9 mouse cellular contexts compared by ENCODE assay signal in the genomic region with DNA sequence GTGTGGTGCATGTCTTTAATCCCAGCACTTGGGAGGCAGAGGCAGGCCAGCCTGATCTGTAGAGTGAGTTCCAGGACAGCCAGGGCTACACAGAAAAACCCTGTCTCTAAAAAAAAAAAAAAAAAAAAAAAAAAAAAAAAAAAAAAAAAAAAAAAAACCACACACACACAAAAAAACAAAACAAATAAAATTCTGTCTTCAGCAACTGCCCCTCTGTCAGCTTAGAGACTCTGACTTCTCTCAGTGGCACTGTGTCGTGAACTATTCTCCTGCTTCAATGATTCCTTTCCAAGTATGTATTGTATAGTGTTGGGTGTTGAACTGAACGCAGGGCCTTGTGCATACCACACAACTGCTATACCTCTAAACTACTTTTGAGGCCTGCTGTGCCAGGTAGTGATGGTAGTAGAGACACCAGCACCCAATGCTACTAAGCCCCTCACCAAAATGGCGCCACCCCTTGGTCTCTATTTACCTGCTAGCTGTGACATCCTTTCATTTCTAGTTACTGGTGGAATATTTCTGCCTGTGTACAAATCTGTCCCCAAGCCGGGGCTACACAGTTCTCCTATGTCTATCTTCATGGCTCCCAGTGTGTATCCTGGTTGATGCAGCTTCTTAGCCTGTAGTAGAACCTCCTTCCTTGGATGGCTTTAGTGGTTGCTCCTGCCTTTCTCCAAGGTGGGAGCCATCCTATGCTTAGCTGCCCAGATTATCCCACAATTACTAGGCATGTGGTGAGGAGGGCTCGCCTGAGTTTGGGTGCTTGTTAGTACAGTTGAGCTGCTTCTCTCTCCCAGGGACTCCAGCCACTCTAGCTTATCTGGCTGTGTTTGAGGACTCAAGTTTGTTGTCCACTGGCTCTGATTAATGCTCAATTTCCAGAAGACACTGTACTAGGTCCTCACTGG. TPM values are rescaled to one million over a fixed set of nuclear protein-coding genes. Genes with fewer than 3 reads are reported as not detected.
DNase-seq lines count a peak whose midpoint lies in the region; ATAC-seq and TF ChIP-seq lines count a peak whose summit lies in the region.
"Had no signal": no experiment of that assay in that cellular context is flagged by ENCODE, and none has a peak within 500 bp of the region (broad histone marks: within the 10 kb centered on the region; RNA-seq: fewer than 3 reads in every experiment).

No protein-coding gene starts in this region.

- no peak for ATAC-seq in CD4-positive, CD25-positive, alpha-beta regulatory T cell, adult 4 months
- ATAC-seq in liver, postnatal 0 days: no peak

- WGBS in thymus, adult 2 months: 96% methylated on average over 5 of the region's 5 CpGs
- 81% methylated on average over 5 of the region's 5 CpGs for WGBS in liver, postnatal 0 days (ENCODE audit: insufficient replicate concordance)

- intact Hi-C loops in left cerebral cortex, adult 2 months (cut with DNase I): loop anchor here (5.0 kb wide), 1 partner anchor 35 kb away; no protein-coding TSS in a partner anchor
- intact Hi-C loops in left cerebral cortex, postnatal 4 days (cut with DNase I): loop anchor here (5.0 kb wide), 2 partner anchors 35 to 50 kb away; no protein-coding TSS in a partner anchor

- no peaks in the 10 kb centered on the region for H3K27me3 ChIP-seq in thymus, adult 2 months (ENCODE audit: control insufficient read depth, insufficient read depth, low read length)
- no peaks in the 10 kb centered on the region for H3K27me3 ChIP-seq in liver, postnatal 0 days (ENCODE audit: insufficient read depth, low read length)

- H3K4me1 ChIP-seq in thymus, adult 2 months (replicated peaks; ENCODE audit: control insufficient read depth, insufficient read depth, low read length): peaks cover 10% of the 10 kb centered on the region
- peaks cover 13% of the 10 kb centered on the region for H3K4me1 ChIP-seq in liver, postnatal 0 days (ENCODE audit: insufficient read depth)

- no peak overlapping the region for H3K27ac ChIP-seq in thymus, adult 2 months (ENCODE audit: control insufficient read depth, insufficient read depth, low read length)
- no peak overlapping the region for H3K27ac ChIP-seq in liver, postnatal 0 days (ENCODE audit: low read depth)
- H3K27ac ChIP-seq in left cerebral cortex, adult 2 months: no peak overlapping the region

- H3K9ac ChIP-seq in liver, postnatal 0 days (replicated peaks): no peak overlapping the region

- H3K4me3 ChIP-seq in thymus, adult 2 months (ENCODE audit: control insufficient read depth, insufficient read depth, low read length): no peak overlapping the region
- no peak overlapping the region for H3K4me3 ChIP-seq in liver, postnatal 0 days (ENCODE audit: low read depth, low read length)
- no peak overlapping the region; the same call in 1 of the 2 replicates for H3K4me3 ChIP-seq in left cerebral cortex, adult 2 months

- no peaks in the 10 kb centered on the region for H3K9me3 ChIP-seq in liver, postnatal 0 days (ENCODE audit: low read length)

- H3K4me2 ChIP-seq in liver, postnatal 0 days (ENCODE audit: low read depth, low read length): peak overlapping the region; percentile 81; the same call in 1 of the 2 replicates

- peak; percentile 31 for DNase-seq in CD4-positive, CD25-positive, alpha-beta regulatory T cell, adult 2 months (ENCODE audit: low read depth, low spot score)
- DNase-seq in thymus, adult 2 months: peak; percentile 21
- no peak for DNase-seq in thymus, adult 18-20 months
- DNase-seq in liver, postnatal 0 days: no peak
- DNase-seq in left cerebral cortex, adult 2 months (ENCODE audit: extremely low spot score in 1 of 2, low spot score in 2 of 2): no peak
- DNase-seq in spleen, postnatal 10 days (ENCODE audit: low spot score in 2 of 2): no peak
- no peak for DNase-seq in left cerebral cortex, postnatal 4 days
- DNase-seq: cerebellum, adult 2 months had no signal

- no peak for TF ChIP-seq EP300 in liver, postnatal 0 days (IDR thresholded peaks at IDR 0.05; ENCODE audit: low read depth)

- no peaks in the 10 kb centered on the region for H3K36me3 ChIP-seq in thymus, adult 2 months (ENCODE audit: control insufficient read depth, insufficient read depth, low read length)
- H3K36me3 ChIP-seq in liver, postnatal 0 days (replicated peaks; ENCODE audit: insufficient read depth, low read length): peaks cover 9% of the 10 kb centered on the region; the same call in 1 of the 2 replicates

- TF ChIP-seq POLR2A in thymus, adult 2 months (IDR thresholded peaks at IDR 0.05; ENCODE audit: control insufficient read depth, extremely low read depth, insufficient read depth, low read length, poor library complexity): no peak

- TF ChIP-seq CTCF in thymus, adult 2 months (IDR thresholded peaks at IDR 0.05; ENCODE audit: borderline replicate concordance, control insufficient read depth, extremely low read depth, insufficient read depth, low read length, poor library complexity): no peak
- no peak for TF ChIP-seq CTCF in liver, postnatal 0 days (IDR thresholded peaks at IDR 0.05; ENCODE audit: low read depth)
- TF ChIP-seq CTCF in left cerebral cortex, adult 2 months (IDR thresholded peaks at IDR 0.05): no peak

RNA-seq across cellular contexts. Expression of gene Pcbp1, which starts 3.9 kb away (rescaled TPM):
- polyA plus RNA-seq in CD4-positive, CD25-positive, alpha-beta regulatory T cell, adult 4 months (2017; shearing (Covaris generic)): 10 to 100 TPM; 18.5 to 35.3 TPM
- polyA plus RNA-seq in thymus, adult 2 months (2012; rRNA removed): 291 and 363 TPM in 2 replicates
- polyA plus RNA-seq in liver, postnatal 0 days (2015; fragmentation: Nextera tagmentation; extraction: Ambion mirVana): 206 and 208 TPM in 2 replicates
- total RNA-seq in left cerebral cortex, adult 2 months (2021): 100 to 1,000 TPM; 174 to 176 TPM
- 100 to 1,000 TPM; 206 to 208 TPM for total RNA-seq in left cerebral cortex, postnatal 4 days (2021)

Comparison
In these comparisons a context has a peak if more than half of its experiments do, and no peak if none do; other contexts are left out.
1. DNase-seq: peak in CD4-positive, CD25-positive, alpha-beta regulatory T cell, adult 2 months (single experiment) and thymus, adult 2 months (single experiment); none in thymus, adult 18-20 months (0 of 2), liver, postnatal 0 days (single experiment), left cerebral cortex, adult 2 months (0 of 2), spleen, postnatal 10 days (0 of 2) and left cerebral cortex, postnatal 4 days (single experiment).